Mouse (Mus musculus) liver, adult 2 months (tissue): Measurements from ENCODE around the gene Adgrg5. TPM values are rescaled to one million over a fixed set of nuclear protein-coding genes. Genes with fewer than 3 reads are reported as not detected.

ENCODE experiments used
- DNase-seq: peaks from one replicate; pipeline ENCODE4 v3.0.0-alpha.2; 2011; ENCODE audit warnings: low read depth, low spot score; ENCODE audit errors: extremely low read depth
- H3K27ac ChIP-seq: fragments of 200-500 bp; replicated peaks from 2 replicates; pipeline ENCODE4 v1.5.1; 2012; ENCODE audit warnings: low read depth, mild to moderate bottlenecking, control low read depth, inconsistent platforms, low read length; ENCODE audit not compliant: insufficient read depth
- H3K27me3 ChIP-seq: fragments of 200-500 bp; 2 replicates; pipeline ENCODE4 v1.6.1; 2012; ENCODE audit warnings: mild to moderate bottlenecking, moderate library complexity, low read length, inconsistent platforms; ENCODE audit not compliant: control insufficient read depth, insufficient read depth
- H3K36me3 ChIP-seq: fragments of 200-500 bp; 2 replicates; pipeline ENCODE4 v1.6.1; 2012; ENCODE audit warnings: low read length, inconsistent platforms; ENCODE audit not compliant: control insufficient read depth, insufficient read depth
- H3K4me1 ChIP-seq: fragments of 200-500 bp; 2 replicates; pipeline ENCODE4 v1.6.1; 2011; ENCODE audit warnings: low read length; ENCODE audit not compliant: control insufficient read depth, insufficient read depth
- H3K4me3 ChIP-seq: fragments of 200-500 bp; 2 replicates; pipeline ENCODE4 v1.5.1; 2011; ENCODE audit warnings: low read depth, mild to moderate bottlenecking, control low read depth, low read length, moderate library complexity; ENCODE audit not compliant: insufficient read depth
- H3K79me2 ChIP-seq: fragments of 200-500 bp; 2 replicates; pipeline ENCODE4 v1.6.1; 2012; ENCODE audit warnings: inconsistent platforms, mild to moderate bottlenecking, low read length, moderate library complexity; ENCODE audit not compliant: control insufficient read depth, insufficient read depth
- H3K9ac ChIP-seq: fragments of 200-500 bp; 2 replicates; pipeline ENCODE4 v1.6.1; 2012; ENCODE audit warnings: low read depth, mild to moderate bottlenecking, control low read depth, inconsistent platforms, low read length
- CTCF ChIP-seq: fragments of 200-500 bp; IDR thresholded peaks from 2 replicates; pipeline ENCODE4 v1.5.1; 2011; ENCODE audit warnings: low read depth, low read length, control low read depth
- POLR2A ChIP-seq: fragments of 200-500 bp; IDR thresholded peaks from 2 replicates; pipeline ENCODE4 v1.6.1; 2011; ENCODE audit warnings: low read length, control low read depth; ENCODE audit not compliant: insufficient read depth; ENCODE audit errors: extremely low read depth
- WGBS: fragments of 180-500 bp; shearing (Covaris S2); methylation state at CpG from one replicate; pipeline ENCODE4 v1.1.7; 2018; 5-methylcytosine and 5-hydroxymethylcytosine counted together
- polyA plus RNA-seq: library from polyadenylated mRNA; depleted of rRNA; stranded (reverse); fragments of >200 nt; gene quantifications from 2 replicates; pipeline ENCODE4 v1.2.3, GENCODE M21; 2012
- total RNA-seq: library from RNA; depleted of rRNA; stranded (reverse); fragments of >200 nt; gene quantifications from 2 replicates; pipeline ENCODE4 v1.2.3, GENCODE M21; 2014

Adgrg5 gene
- total and polyA plus RNA-seq, 2 experiments = 0.18 to 0.77 TPM

GRCm38 (mm10) chr8:94950458-94950857, 27.0 kb downstream of the Adgrg5 start:
- no peaks in the 10 kb centered on the region for H3K79me2 ChIP-seq
- H3K27me3 ChIP-seq = no peaks in the 10 kb centered on the region
- no peak overlapping the region for H3K4me3 ChIP-seq
- H3K36me3 ChIP-seq = no peaks in the 10 kb centered on the region
- H3K9ac ChIP-seq = no peak overlapping the region
- no peak for DNase-seq
- TF ChIP-seq CTCF (no peak), POLR2A (no peak)
- no peaks in the 10 kb centered on the region for H3K4me1 ChIP-seq
- 84% methylated on average over 5 of the region's 5 CpGs for WGBS
- no peak overlapping the region for H3K27ac ChIP-seq

GRCm38 (mm10) chr8:94952086-94952485, 28.6 kb downstream of the Adgrg5 start:
- no peak for DNase-seq
- no peak overlapping the region for H3K27ac ChIP-seq
- no peaks in the 10 kb centered on the region for H3K27me3 ChIP-seq
- H3K4me1 ChIP-seq = no peaks in the 10 kb centered on the region
- H3K9ac ChIP-seq = no peak overlapping the region
- TF ChIP-seq POLR2A = no peak
- TF ChIP-seq CTCF = no peak
- no peak overlapping the region for H3K4me3 ChIP-seq
- WGBS = 82% methylated on average over 5 of the region's 5 CpGs
- H3K36me3 ChIP-seq = no peaks in the 10 kb centered on the region
- H3K79me2 ChIP-seq = no peaks in the 10 kb centered on the region

GRCm38 (mm10) chr8:94953624-94954367, 30.3 kb downstream of the Adgrg5 start:
- Histone ChIP-seq H3K9ac (no peak overlapping the region), H3K4me3 (no peak overlapping the region), H3K36me3 (no peaks in the 10 kb centered on the region), H3K27ac (no peak overlapping the region), H3K79me2 (no peaks in the 10 kb centered on the region), H3K4me1 (no peaks in the 10 kb centered on the region), H3K27me3 (no peaks in the 10 kb centered on the region)
- TF ChIP-seq CTCF = no peak
- TF ChIP-seq POLR2A = no peak
- 81% methylated on average over 7 of the region's 7 CpGs for WGBS
- DNase-seq = no peak

- no peaks in the 10 kb centered on the region for H3K36me3 ChIP-seq
- TF ChIP-seq POLR2A = no peak
- TF ChIP-seq CTCF = no peak
- no peak overlapping the region for H3K4me3 ChIP-seq
- no peak for DNase-seq
- no peaks in the 10 kb centered on the region for H3K4me1 ChIP-seq
- no peaks in the 10 kb centered on the region for H3K79me2 ChIP-seq
- no peaks in the 10 kb centered on the region for H3K27me3 ChIP-seq
- H3K9ac ChIP-seq = no peak overlapping the region
- 61% methylated on average over 7 of the region's 7 CpGs for WGBS
- no peak overlapping the region for H3K27ac ChIP-seq
Measured at GRCm38 (mm10) chr8:94954368-94954737, 30.9 kb downstream of the Adgrg5 start.

GRCm38 (mm10) chr8:94954921-94955758, 31.6 kb downstream of the Adgrg5 start:
- peak; percentile 6 for DNase-seq
- H3K27ac ChIP-seq = no peak overlapping the region
- no peaks in the 10 kb centered on the region for H3K4me1 ChIP-seq
- 25% methylated on average over 9 of the region's 9 CpGs for WGBS
- H3K27me3 ChIP-seq = no peaks in the 10 kb centered on the region
- H3K4me3 ChIP-seq = no peak overlapping the region
- no peaks in the 10 kb centered on the region for H3K79me2 ChIP-seq
- no peak for TF ChIP-seq POLR2A
- TF ChIP-seq CTCF = peak; percentile 64
- H3K36me3 ChIP-seq = no peaks in the 10 kb centered on the region
- no peak overlapping the region for H3K9ac ChIP-seq
